Mouse (Mus musculus) midbrain, postnatal 0 days (tissue): ENCODE results near the gene Stag1. TPM values are rescaled to one million over a fixed set of nuclear protein-coding genes. Genes with fewer than 3 reads are reported as not detected.

ENCODE experiments used
- ATAC-seq: fragments of 200-750 bp; cut with Nextera tagmentation; 2 replicates; pipeline ENCODE4 v1.8.0; 2017; ENCODE audit warnings: moderate number of reproducible peaks, mild to moderate bottlenecking, moderate TSS enrichment, moderate library complexity; ENCODE audit not compliant: low FRiP score
- DNase-seq: peaks from one replicate; pipeline ENCODE4 v3.0.0-alpha.2; 2015; ENCODE audit warnings: low spot score
- H3K27ac ChIP-seq: fragments of 300-500 bp; sonication (generic); 2 replicates; pipeline ENCODE4 v1.5.1; 2014; ENCODE audit warnings: low read depth, mild to moderate bottlenecking, low read length, mixed read lengths
- H3K27me3 ChIP-seq: fragments of 300-500 bp; sonication (generic); 2 replicates; pipeline ENCODE4 v1.6.1; 2014; ENCODE audit warnings: low read length, control low read depth, mixed read lengths; ENCODE audit not compliant: insufficient read depth
- H3K36me3 ChIP-seq: fragments of 300-500 bp; sonication (generic); 2 replicates; pipeline ENCODE4 v1.6.1; 2014; ENCODE audit warnings: low read length, control low read depth, mixed read lengths; ENCODE audit not compliant: insufficient read depth
- H3K4me1 ChIP-seq: fragments of 300-500 bp; sonication (generic); 2 replicates; pipeline ENCODE4 v1.6.1; 2014; ENCODE audit warnings: mild to moderate bottlenecking, control low read depth, antibody characterized with exemption, low read length, mixed read lengths; ENCODE audit not compliant: insufficient read depth
- H3K4me2 ChIP-seq: fragments of 300-500 bp; sonication (generic); 2 replicates; pipeline ENCODE4 v1.6.1; 2014; ENCODE audit warnings: low read depth, mild to moderate bottlenecking, low read length, mixed read lengths; ENCODE audit not compliant: poor library complexity, severe bottlenecking
- H3K4me3 ChIP-seq: fragments of 300-500 bp; sonication (generic); 2 replicates; pipeline ENCODE4 v1.5.1; 2014; ENCODE audit warnings: low read depth, mild to moderate bottlenecking, low read length, moderate library complexity
- H3K9ac ChIP-seq: fragments of 300-500 bp; sonication (generic); replicated peaks from 2 replicates; pipeline ENCODE4 v1.6.1; 2014; ENCODE audit warnings: mild to moderate bottlenecking, low read length, moderate library complexity, mixed read lengths; ENCODE audit not compliant: poor library complexity, severe bottlenecking
- H3K9me3 ChIP-seq: fragments of 300-500 bp; sonication (generic); 2 replicates; pipeline ENCODE4 v1.6.1; 2016; ENCODE audit warnings: low read length, control low read depth
- CTCF ChIP-seq: IDR thresholded peaks from 2 replicates; pipeline ENCODE4 v1.5.1; 2016; ENCODE audit warnings: antibody characterized with exemption, mild to moderate bottlenecking
- WGBS: fragments of 180-500 bp; shearing (Covaris S2); extraction: QIAGEN DNeasy Blood & Tissue Kit; methylation state at CpG from one replicate; pipeline ENCODE4 v1.1.7; 2014; 5-methylcytosine and 5-hydroxymethylcytosine counted together
- polyA plus RNA-seq: library from polyadenylated mRNA; unstranded; fragments of >200 nt; fragmentation: Nextera tagmentation; extraction: Ambion mirVana; gene quantifications from 2 replicates; pipeline ENCODE4 v1.2.1, GENCODE M21; 2015
- total RNA-seq: library from RNA; depleted of rRNA; stranded (reverse); fragments of >200 nt; gene quantifications from 2 replicates; pipeline ENCODE4 v1.2.3, GENCODE M21; 2014

Stag1 gene
- total and polyA plus RNA-seq, 2 experiments from 2014 or later: 23.6 to 31.0 TPM

DNA sequence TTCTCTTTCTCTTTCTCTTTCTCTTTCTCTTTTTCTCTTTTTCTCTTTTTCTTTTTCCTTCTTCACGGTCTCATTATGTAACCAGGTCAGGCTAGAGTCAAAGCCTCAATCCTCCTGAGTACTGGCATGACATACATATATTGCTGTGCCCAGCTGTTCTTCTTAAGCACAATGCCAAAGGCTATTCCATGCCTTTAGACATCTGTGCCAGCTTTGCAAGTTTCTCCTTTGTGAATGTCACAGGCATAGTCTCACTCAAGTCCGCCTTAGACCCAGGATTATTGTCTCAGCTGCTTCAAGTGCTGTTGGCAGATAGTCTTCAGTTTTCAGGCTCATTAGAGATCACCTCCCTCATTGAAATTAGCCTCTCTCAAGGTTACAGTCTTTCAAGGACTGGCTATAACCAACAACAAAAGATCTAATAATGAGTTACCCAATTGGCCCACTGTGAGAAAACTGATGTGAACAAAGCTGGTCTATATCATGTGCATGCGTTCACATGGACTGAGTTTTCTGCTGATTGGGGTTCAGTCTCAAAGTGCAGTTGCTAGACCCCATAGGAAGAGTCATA lies 16.0 kb downstream of the Stag1 start:
- ATAC-seq (no peak), DNase-seq (peak; percentile 26)
- no peak overlapping the region for H3K4me2 ChIP-seq
- H3K36me3 ChIP-seq: no peaks in the 10 kb centered on the region
- no peaks in the 10 kb centered on the region for H3K4me1 ChIP-seq
- H3K9me3 ChIP-seq: no peaks in the 10 kb centered on the region
- 65% methylated on average over 3 of the region's 3 CpGs for WGBS
- no peak overlapping the region for H3K4me3 ChIP-seq
- TF ChIP-seq CTCF: no peak
- no peak overlapping the region for H3K27ac ChIP-seq
- H3K27me3 ChIP-seq: no peaks in the 10 kb centered on the region
- no peak overlapping the region for H3K9ac ChIP-seq

- Histone ChIP-seq H3K4me2 (no peak overlapping the region), H3K4me1 (no peaks in the 10 kb centered on the region), H3K36me3 (no peaks in the 10 kb centered on the region), H3K9ac (no peak overlapping the region), H3K27ac (no peak overlapping the region), H3K27me3 (no peaks in the 10 kb centered on the region), H3K9me3 (no peaks in the 10 kb centered on the region), H3K4me3 (no peak overlapping the region)
- TF ChIP-seq CTCF: 0 out of 2 replicates have a peak, but pooled peaks have one; percentile 14
- DNase-seq (peak; percentile 56), ATAC-seq (no peak)
- 15% methylated on average over 11 of the region's 11 CpGs for whole genome bisulfite sequencing
These were observed 19.3 kb downstream of the Stag1 start for GRCm38 (mm10) chr9:100616947-100617346.

- H3K9me3 ChIP-seq: no peaks in the 10 kb centered on the region
- H3K27me3 ChIP-seq: no peaks in the 10 kb centered on the region
- WGBS: 77% methylated on average over 2 of the region's 2 CpGs
- H3K4me1 ChIP-seq: no peaks in the 10 kb centered on the region
- no peaks in the 10 kb centered on the region for H3K36me3 ChIP-seq
- DNase-seq (no peak), ATAC-seq (no peak)
- no peak overlapping the region for H3K27ac ChIP-seq
- no peak for TF ChIP-seq CTCF
- H3K9ac ChIP-seq: no peak overlapping the region
- no peak overlapping the region for H3K4me3 ChIP-seq
- no peak overlapping the region for H3K4me2 ChIP-seq
These were observed 28.7 kb downstream of the Stag1 start for GRCm38 (mm10) chr9:100626258-100626657.

GRCm38 (mm10) chr9:100640754-100641153 lies 43.2 kb downstream of the Stag1 start:
- no peak for ATAC-seq
- Histone ChIP-seq H3K9me3 (no peaks in the 10 kb centered on the region), H3K4me1 (0 out of 2 replicates have a peak, but pooled peaks cover 8% of the 10 kb centered on the region), H3K4me2 (no peak overlapping the region), H3K36me3 (no peaks in the 10 kb centered on the region), H3K27me3 (no peaks in the 10 kb centered on the region), H3K4me3 (no peak overlapping the region), H3K27ac (no peak overlapping the region), H3K9ac (no peak overlapping the region)
- no peak for DNase-seq
- WGBS: 49% methylated on average over 2 of the region's 2 CpGs
- TF ChIP-seq CTCF: no peak

GRCm38 (mm10) chr9:100641391-100642085 lies 43.9 kb downstream of the Stag1 start:
- DNase-seq (no peak), ATAC-seq (no peak)
- no peaks in the 10 kb centered on the region for H3K9me3 ChIP-seq
- no peaks in the 10 kb centered on the region for H3K36me3 ChIP-seq
- TF ChIP-seq CTCF: no peak
- H3K27ac ChIP-seq: peak overlapping the region; percentile 98
- 26% methylated on average over 6 of the region's 6 CpGs for WGBS
- peak overlapping the region; percentile 75 for H3K4me2 ChIP-seq
- no peaks in the 10 kb centered on the region for H3K27me3 ChIP-seq
- peak overlapping the region; percentile 87; the same call in 1 of the 2 replicates for H3K4me3 ChIP-seq
- peaks cover 11% of the 10 kb centered on the region; the same call in 1 of the 2 replicates for H3K4me1 ChIP-seq
- no peak overlapping the region for H3K9ac ChIP-seq

- Histone ChIP-seq H3K36me3 (no peaks in the 10 kb centered on the region), H3K27me3 (no peaks in the 10 kb centered on the region), H3K9me3 (no peaks in the 10 kb centered on the region), H3K4me1 (peaks cover 11% of the 10 kb centered on the region; the same call in 1 of the 2 replicates), H3K4me3 (peak overlapping the region; percentile 87), H3K4me2 (peak overlapping the region; percentile 75), H3K27ac (peak overlapping the region; percentile 98), H3K9ac (peak overlapping the region; percentile 54)
- no peak for TF ChIP-seq CTCF
- ATAC-seq: no peak
- no peak for DNase-seq
- WGBS: 1% methylated on average over 16 of the region's 16 CpGs
These were observed 44.7 kb downstream of the Stag1 start for GRCm38 (mm10) chr9:100642186-100642839.
